Comparison of ENCODE assay signal across 9 mouse cellular contexts in genomic region chr4:148969610-148970009, GRCm38 (mm10).
A peak's percentile ranks its signal among the peaks of the same experiment; 100 is the strongest.
DNase-seq lines count a peak whose midpoint lies in the region; ATAC-seq and TF ChIP-seq lines count a peak whose summit lies in the region.
"Had no signal": no experiment of that assay in that cellular context is flagged by ENCODE, and none has a peak within 500 bp of the region (broad histone marks: within the 10 kb centered on the region; RNA-seq: fewer than 3 reads in every experiment).

No protein-coding gene starts in this region.

- no peak for TF ChIP-seq CTCF in midbrain, postnatal 0 days (IDR thresholded peaks at IDR 0.05)

- ATAC-seq in midbrain, postnatal 0 days (ENCODE audit: low FRiP score) = no peak
- peak; percentile 73 for ATAC-seq in heart, embryonic 16.5 days (replicated peaks; ENCODE audit: extremely low read depth, insufficient read depth, low FRiP score)
- no peak for ATAC-seq in forebrain, embryonic 12.5 days (ENCODE audit: low FRiP score)
- ATAC-seq in frontal cortex, adult (ENCODE audit: low TSS enrichment) = no peak

- WGBS in midbrain, embryonic 10.5 days = 86% methylated on average over 5 of the region's 5 CpGs
- WGBS in midbrain, postnatal 0 days = 68% methylated on average over 5 of the region's 5 CpGs
- 30% methylated on average over 5 of the region's 5 CpGs for WGBS in heart, embryonic 16.5 days
- WGBS in forebrain, embryonic 12.5 days = 93% methylated on average over 5 of the region's 5 CpGs

- no peak overlapping the region for H3K9ac ChIP-seq in midbrain, postnatal 0 days (replicated peaks; ENCODE audit: low read length, poor library complexity, severe bottlenecking)
- H3K9ac ChIP-seq in heart, embryonic 16.5 days (ENCODE audit: low read length) = peak overlapping the region; percentile 21; the same call in 1 of the 2 replicates
- H3K9ac ChIP-seq in forebrain, embryonic 12.5 days = no peak overlapping the region

- peak overlapping the region; percentile 29; the same call in 1 of the 2 replicates for H3K27ac ChIP-seq in midbrain, embryonic 10.5 days (replicated peaks)
- H3K27ac ChIP-seq in midbrain, postnatal 0 days (ENCODE audit: low read depth, low read length) = no peak overlapping the region
- peak overlapping the region; percentile 74 for H3K27ac ChIP-seq in heart, embryonic 16.5 days (ENCODE audit: low read length)
- H3K27ac ChIP-seq in forebrain, embryonic 12.5 days = no peak overlapping the region

- peaks cover 49% of the 10 kb centered on the region for H3K4me1 ChIP-seq in midbrain, embryonic 10.5 days
- no peaks in the 10 kb centered on the region for H3K4me1 ChIP-seq in midbrain, postnatal 0 days (ENCODE audit: insufficient read depth, low read length)
- peaks cover 35% of the 10 kb centered on the region for H3K4me1 ChIP-seq in heart, embryonic 16.5 days (ENCODE audit: control insufficient read depth, insufficient read depth, low read length)
- H3K4me1 ChIP-seq in forebrain, embryonic 12.5 days = peaks cover 31% of the 10 kb centered on the region

- H3K4me3 ChIP-seq in midbrain, embryonic 10.5 days = no peak overlapping the region
- no peak overlapping the region for H3K4me3 ChIP-seq in midbrain, postnatal 0 days (ENCODE audit: low read depth, low read length)
- H3K4me3 ChIP-seq in heart, embryonic 16.5 days (ENCODE audit: low read length) = no peak overlapping the region
- H3K4me3 ChIP-seq in forebrain, embryonic 12.5 days (replicated peaks) = no peak overlapping the region

- peak; percentile 33 to 56 for DNase-seq in cerebellum, postnatal 14 days
- DNase-seq in cerebellum, adult 8-10 months = no peak
- no peak for DNase-seq in midbrain, embryonic 10.5 days (ENCODE audit: low spot score)
- DNase-seq in midbrain, postnatal 0 days (ENCODE audit: low spot score) = no peak
- peak; percentile 77 for DNase-seq in lung, postnatal 14 days
- DNase-seq: cerebellum, adult 18-20 months had no signal

- H3K27me3 ChIP-seq in midbrain, embryonic 10.5 days (ENCODE audit: low read depth, poor library complexity, severe bottlenecking) = no peaks in the 10 kb centered on the region
- H3K27me3 ChIP-seq in midbrain, postnatal 0 days (ENCODE audit: insufficient read depth, low read length) = no peaks in the 10 kb centered on the region
- no peaks in the 10 kb centered on the region for H3K27me3 ChIP-seq in heart, embryonic 16.5 days (ENCODE audit: control insufficient read depth, insufficient read depth, low read length)
- 0 out of 2 replicates have a peak, but pooled peaks cover 6% of the 10 kb centered on the region for H3K27me3 ChIP-seq in forebrain, embryonic 12.5 days

- H3K4me2 ChIP-seq in midbrain, postnatal 0 days (ENCODE audit: low read depth, low read length, poor library complexity, severe bottlenecking) = no peak overlapping the region
- no peak overlapping the region for H3K4me2 ChIP-seq in heart, embryonic 16.5 days (ENCODE audit: low read depth, low read length)
- H3K4me2 ChIP-seq in forebrain, embryonic 12.5 days = no peak overlapping the region

- no peaks in the 10 kb centered on the region for H3K9me3 ChIP-seq in midbrain, embryonic 10.5 days (replicated peaks)
- no peaks in the 10 kb centered on the region for H3K9me3 ChIP-seq in midbrain, postnatal 0 days (ENCODE audit: low read length)
- H3K9me3 ChIP-seq in heart, embryonic 16.5 days (replicated peaks; ENCODE audit: control insufficient read depth, low read length) = no peaks in the 10 kb centered on the region
- H3K9me3 ChIP-seq in forebrain, embryonic 12.5 days = no peaks in the 10 kb centered on the region

- peaks cover 28% of the 10 kb centered on the region for H3K36me3 ChIP-seq in midbrain, embryonic 10.5 days
- no peaks in the 10 kb centered on the region for H3K36me3 ChIP-seq in midbrain, postnatal 0 days (ENCODE audit: insufficient read depth, low read length)
- H3K36me3 ChIP-seq in heart, embryonic 16.5 days (ENCODE audit: control insufficient read depth, insufficient read depth) = no peaks in the 10 kb centered on the region
- H3K36me3 ChIP-seq in forebrain, embryonic 12.5 days (replicated peaks) = peaks cover 15% of the 10 kb centered on the region; the same call in 1 of the 2 replicates

Comparison
In these comparisons a context has a peak if more than half of its experiments do, and no peak if none do; other contexts are left out.
1. DNase-seq: peak in cerebellum, postnatal 14 days (2 of 2) and lung, postnatal 14 days (single experiment); none in cerebellum, adult 8-10 months (single experiment), midbrain, embryonic 10.5 days (single experiment) and midbrain, postnatal 0 days (single experiment).
2. H3K27ac ChIP-seq: peak in midbrain, embryonic 10.5 days (single experiment) and heart, embryonic 16.5 days (single experiment); none in midbrain, postnatal 0 days (single experiment) and forebrain, embryonic 12.5 days (single experiment).